Mouse (Mus musculus) frontal cortex, postnatal 36 days (tissue): ENCODE data around the gene Pitpnm1.
A peak's percentile ranks its signal among the peaks of the same experiment; 100 is the strongest.

Experiments
- DNase-seq, 2 experiments: peaks; one replicate each; pipeline ENCODE4 v3.0.0; 2022; ENCODE audit warnings: low spot score in 2 of 2

Pitpnm1 gene

DNA sequence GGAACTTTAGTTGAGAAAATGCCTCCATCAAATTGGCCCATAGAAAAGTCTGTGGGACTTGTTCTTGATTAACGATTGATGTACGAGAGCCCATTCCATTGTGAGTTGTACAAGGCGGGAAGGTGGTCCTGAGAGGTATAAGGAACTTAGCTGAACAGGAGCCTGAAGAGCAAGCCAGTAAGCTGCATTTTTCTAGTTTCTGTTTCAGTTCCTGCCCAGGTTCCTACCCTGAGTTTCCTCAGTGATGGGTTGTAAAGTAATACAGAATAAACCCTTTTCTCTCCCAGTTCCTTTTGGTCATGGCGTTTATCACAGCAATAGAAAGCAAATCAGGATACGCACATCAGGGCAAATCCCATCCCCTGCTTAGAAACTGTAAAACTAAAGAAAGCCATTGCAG lies 38.1 kb downstream of the Pitpnm1 start:
- DNase-seq, result no peak

DNA sequence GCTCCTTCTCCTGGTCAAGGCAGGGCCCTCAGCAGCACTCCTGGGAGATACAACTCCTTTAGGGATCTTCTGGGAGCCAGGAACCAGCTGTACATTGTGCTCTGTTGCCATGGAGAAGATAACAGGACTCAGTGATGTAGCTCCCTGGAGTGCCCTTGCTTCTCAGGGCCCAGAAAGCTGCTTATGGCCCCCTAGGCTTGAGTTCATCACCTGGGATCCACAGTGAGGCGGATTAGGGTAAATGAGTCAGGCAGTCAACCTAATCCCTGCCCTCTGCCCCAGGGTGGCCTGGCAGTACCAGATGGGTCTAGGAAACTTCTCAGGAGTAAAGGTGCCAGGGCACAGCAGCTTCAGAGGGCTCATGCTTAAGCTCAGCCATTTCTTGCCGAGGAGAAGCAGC lies 39.6 kb downstream of the Pitpnm1 start, which contains the start of gene Gpr152:
TSS of gene Gpr152 (plus strand) at position 342 of the 400 bp plus-strand sequence.
- no peak for DNase-seq

DNA sequence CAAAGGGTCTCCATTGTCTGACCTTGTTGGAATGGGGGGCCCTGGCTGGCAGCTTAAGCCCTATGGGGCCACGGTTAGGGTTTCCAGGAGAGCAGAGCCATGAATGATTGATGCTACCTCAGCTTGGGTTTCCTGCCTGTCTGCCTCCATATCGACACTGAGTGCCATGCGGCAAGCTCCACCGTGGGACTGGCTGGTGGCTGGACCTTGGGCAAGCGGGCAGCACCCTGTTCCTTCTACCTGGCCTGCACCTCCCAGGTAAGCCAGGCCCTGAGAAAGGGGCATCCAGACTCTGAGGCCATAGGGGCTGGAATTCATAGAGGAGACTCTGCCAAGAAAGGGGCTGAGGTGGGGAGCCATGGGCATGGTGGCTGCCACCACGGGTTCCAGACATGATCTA lies 40.3 kb downstream of the Pitpnm1 start:
- DNase-seq, result no peak

DNA sequence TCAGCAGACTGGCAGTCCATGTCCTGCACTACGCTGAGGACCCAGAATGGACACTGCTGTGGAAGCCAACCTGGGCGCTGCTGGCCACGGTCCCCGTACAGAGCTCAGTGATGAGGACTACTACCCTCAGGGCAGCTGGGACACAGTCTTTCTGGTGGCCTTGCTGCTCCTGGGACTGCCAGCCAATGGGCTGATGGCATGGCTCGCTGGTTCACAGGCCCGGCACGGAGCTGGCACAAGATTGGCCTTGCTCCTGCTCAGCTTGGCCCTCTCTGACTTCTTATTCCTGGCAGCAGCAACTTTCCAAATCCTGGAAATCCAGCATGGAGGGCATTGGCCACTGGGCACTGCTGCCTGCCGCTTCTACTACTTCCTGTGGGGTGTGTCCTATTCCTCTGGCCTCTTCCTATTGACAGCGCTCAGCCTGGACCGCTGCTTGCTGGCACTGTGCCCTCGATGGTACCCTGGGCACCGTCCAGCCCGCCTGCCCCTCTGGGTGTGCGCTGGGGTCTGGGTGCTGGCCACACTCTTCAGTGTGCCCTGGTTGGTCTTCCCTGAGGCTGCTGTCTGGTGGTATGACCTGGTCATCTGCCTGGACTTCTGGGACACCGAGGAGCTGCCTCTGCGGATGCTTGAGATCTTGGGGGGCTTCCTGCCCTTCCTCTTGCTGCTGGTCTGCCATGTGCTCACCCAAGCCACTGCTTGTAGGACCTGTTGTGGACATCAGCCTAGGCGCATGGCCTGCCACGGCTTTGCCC lies 42.8 kb downstream of the Pitpnm1 start:
- no peak for DNase-seq

DNA sequence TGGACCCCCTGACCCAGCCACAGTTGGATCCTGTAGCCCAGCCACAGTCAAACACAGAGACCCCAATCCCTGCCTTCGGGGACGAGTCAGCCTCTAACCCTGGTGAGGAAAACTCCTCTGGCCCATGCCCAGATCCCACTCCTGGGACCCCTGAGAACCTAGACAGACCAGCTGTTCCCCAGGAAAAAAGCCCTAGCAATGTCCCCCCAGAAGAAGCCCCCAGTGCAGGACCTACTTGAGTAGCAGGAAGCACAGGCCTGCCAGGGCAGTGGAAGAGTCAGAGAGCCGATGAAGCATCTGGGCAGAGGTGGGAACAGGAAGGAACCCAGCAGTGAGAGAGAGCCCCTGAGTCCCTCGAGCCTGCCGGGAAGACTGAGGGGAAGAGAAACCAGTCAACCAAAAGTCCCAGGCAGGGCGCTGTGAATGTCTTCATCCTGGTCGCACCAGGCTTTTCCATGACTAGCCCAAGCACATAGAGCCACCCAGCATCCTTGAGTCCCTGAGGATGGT lies 44.0 kb downstream of the Pitpnm1 start, which contains the start of gene Cabp4:
TSS of gene Cabp4 (minus strand) at position 275 of the 510 bp plus-strand sequence.
- no peak for DNase-seq

DNA sequence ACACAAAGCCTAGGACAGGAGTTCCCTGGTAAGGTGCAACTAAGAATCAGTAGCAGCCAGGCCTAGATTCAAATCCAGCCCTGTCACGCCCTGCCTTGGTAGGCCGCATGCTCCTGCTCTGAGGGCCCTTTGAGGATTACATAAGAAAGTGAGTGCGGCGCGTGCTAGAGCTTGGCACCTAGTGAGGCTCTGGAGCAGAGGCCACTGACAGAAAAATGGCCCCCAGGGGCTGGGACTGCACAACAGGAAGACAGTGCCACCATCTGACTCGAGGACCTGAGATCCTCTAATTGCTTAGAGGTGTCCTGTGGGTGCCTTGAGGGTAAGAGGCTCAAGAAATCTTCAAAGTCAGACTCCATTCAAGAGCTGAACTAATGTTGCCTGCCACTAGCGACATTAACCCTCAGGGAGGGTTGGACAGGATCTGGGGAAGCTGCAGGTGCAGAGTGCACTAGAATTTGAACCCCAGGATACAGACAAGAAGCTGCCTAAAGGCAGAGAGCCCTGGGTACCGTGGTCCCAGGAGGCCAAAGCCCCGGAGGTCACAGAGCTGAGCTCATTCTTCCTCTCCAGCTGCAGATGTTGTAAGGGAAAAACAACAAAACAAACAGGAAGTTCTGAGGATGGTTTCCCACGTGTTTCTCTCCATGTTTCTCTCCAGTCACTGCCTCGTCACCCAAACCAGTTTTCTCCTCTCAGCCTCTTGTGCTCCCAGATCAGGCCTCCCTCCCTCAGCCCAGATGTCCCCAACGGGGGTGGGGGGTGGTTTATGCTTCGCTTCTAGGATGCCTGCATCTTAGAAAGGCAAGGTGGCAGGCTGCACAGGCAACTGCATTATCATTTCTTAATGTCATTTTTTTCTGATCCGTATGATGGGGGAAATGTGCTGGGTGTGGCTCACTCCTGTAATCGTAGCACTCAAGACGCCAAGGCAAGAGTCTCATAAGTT lies 45.0 kb downstream of the Pitpnm1 start:
- DNase-seq, result no peak

DNA sequence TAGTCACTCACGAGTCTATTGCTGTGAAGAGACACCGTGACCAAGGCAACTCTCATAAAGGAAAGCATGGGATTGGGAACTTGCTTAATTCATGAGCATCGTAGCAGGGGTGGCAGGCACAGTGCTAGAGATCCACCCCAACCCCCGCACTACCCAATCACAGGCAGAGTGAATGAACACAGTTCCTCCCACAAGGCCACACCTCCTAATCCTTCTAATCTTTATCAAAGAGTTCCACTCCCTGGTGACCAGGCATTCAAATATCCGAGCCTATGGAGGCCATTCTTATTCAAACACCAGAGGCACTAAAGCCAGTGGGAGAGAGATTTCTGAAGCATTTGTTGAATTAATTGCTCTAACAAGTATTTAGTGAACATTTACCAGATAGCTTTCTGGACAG lies 46.1 kb downstream of the Pitpnm1 start:
- DNase-seq, result no peak

DNA sequence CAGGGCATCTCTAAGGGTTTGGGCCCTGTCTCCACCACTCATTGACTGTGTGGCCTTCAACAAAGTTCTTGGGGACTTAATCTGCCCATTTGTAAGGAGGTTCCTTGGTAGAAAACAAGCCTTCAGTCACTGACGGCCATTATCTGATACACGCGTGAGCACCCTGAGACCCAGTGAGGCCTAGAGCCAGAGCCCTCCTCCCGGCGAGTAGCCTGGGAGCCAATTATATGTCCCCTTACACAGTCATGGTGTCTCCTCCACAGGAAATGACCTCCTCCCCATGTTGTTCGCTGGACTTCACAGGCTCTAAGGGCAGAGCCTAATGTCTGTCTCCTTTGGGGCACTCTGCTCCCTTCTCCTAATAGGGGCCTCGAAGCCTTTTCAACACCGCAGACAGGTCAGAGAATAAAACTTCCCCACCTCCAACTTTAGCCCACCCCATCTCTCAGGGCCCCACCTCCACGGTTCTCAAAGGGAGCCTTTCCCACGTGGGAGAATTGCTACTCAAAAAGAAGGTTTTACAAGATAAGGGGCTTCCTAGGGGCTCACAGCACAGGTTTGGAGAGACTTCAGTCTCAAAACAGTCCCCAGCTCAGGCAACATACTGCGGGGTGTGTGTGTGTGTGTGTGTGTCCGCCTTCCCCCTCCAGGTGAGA lies 46.7 kb downstream of the Pitpnm1 start:
- no peak for DNase-seq

DNA sequence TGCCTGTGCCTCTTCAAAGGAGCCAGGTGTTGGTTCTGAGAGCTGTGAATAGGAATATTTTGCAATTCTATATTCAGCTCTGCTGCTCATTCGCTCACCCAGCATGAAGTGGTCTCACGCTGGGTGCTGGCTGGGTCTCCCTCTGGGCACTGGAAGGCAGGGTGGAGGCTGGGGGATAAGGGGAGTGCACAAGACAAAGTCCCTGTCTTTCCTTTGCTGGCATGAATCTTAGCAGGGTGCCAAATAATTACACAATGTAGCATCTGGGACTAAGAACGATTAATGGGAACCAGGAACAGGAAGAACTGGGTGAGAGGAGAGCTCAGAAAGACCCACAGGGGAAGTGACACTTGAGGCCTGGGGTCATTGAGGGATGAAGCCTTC lies 47.2 kb downstream of the Pitpnm1 start:
- no peak for DNase-seq

DNA sequence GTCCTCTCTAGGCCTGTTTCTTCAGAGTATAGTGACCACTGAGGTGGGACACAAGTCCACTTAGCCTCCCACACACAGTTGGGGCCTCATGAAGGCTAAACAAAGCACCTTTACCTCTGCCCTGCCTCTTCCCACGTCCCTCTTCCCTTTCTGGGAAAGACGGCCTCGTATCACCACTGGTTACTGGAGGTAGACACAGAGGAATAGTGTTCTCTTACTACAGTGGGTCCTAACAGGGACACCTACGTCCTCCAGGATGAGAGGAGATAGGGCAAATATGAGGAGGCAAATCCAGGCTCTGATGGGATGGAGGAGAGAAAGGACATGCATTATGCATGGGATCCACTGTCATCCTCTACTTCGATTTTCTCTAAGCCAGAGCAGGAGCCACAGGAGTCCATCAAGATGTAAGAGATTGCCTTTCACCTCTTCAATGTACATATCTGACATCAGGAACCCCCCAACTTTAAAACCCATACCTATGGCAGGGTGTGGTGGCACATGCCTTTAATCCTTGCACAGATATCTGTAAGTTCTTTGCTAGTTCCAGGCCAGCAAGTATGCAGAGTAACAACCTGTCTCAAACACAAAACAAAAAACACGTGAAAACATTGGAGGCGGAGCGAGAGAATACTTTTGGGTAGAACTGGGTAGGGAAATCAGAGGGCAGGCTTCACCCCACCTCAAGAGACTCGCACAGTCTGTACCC lies 48.1 kb downstream of the Pitpnm1 start:
- no peak for DNase-seq

DNA sequence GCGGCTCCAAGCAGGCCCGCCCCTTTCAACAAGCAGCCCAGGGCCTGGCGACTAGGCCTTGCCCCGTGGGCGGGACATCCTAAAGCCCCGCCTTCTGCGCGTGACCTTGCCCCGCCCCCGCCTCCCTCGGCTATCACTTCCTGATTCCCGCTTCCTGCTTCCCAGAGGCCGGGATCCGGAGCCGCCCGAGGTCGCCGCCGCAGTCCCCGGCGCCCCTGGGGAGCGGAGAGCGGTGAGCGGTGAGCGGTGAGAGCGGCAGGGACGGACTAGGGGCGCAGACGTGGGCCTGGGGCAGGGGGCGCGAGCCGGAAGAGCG lies 48.7 kb downstream of the Pitpnm1 start, which contains the start of gene Coro1b:
TSS of gene Coro1b (plus strand) at position 129 of the 316 bp plus-strand sequence.
- peak; percentile 91 to 95 for DNase-seq

DNA sequence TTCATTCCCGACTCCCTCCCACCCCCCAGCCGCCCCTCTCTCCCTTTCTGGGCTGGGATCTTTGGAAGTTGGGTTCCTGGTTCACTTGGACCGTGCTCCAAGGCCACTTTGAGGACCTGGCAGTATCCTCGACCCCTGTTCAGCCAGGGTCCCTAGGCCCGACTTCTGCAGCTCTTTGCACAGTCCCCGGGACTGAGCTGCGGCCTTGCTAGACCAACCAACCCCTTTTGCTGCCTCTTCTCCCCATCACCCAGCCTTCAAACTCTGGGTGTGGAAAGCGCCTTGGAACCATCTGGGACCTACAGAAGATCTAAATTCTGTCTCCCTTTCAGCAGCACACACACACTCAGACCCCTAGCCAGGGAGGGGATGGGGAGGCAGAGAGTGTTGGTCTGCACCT lies 49.0 kb downstream of the Pitpnm1 start:
- no peak for DNase-seq

DNA sequence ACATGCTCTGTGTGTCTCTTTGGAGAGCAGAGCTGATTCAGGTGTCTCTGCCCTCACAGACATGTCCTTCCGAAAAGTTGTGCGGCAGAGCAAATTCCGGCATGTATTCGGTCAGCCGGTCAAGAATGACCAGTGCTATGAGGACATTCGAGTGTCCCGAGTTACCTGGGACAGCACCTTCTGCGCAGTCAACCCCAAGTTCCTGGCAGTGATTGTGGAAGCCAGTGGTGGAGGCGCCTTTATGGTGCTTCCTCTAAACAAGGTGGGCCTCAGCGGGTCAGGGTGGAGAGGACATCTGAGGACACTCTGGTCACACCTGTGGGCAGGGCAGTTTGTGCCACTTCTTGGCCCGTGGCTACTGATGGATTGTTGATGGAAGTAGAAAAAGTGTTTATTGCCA lies 49.5 kb downstream of the Pitpnm1 start:
- no peak for DNase-seq

DNA sequence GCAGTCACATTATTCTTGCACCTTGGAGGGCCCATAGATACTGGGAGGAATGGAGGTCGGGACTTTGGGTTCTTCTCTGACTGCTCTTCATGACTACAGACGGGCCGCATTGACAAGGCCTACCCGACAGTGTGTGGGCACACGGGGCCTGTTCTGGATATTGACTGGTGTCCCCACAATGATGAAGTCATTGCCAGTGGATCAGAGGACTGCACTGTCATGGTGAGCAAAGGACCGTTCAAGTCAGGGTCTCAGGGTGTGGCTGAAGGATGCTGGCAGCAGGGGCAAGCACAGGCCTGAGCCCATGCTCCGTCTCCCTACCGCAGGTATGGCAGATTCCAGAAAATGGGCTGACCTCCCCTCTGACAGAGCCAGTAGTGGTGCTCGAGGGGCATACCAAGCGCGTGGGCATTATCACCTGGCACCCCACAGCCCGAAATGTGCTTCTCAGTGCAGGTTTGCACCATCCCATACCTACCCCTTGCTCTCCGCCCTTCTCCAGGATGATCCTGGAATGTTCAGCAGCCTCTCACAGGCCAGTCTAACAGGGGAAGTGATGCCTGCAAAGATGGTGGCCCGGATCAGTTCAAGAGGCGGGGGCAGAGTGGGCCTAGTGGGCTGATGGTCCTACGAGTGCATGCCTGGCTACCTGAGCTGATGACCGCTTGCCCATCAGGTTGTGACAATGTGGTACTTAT lies 50.1 kb downstream of the Pitpnm1 start:
- no peak for DNase-seq

DNA sequence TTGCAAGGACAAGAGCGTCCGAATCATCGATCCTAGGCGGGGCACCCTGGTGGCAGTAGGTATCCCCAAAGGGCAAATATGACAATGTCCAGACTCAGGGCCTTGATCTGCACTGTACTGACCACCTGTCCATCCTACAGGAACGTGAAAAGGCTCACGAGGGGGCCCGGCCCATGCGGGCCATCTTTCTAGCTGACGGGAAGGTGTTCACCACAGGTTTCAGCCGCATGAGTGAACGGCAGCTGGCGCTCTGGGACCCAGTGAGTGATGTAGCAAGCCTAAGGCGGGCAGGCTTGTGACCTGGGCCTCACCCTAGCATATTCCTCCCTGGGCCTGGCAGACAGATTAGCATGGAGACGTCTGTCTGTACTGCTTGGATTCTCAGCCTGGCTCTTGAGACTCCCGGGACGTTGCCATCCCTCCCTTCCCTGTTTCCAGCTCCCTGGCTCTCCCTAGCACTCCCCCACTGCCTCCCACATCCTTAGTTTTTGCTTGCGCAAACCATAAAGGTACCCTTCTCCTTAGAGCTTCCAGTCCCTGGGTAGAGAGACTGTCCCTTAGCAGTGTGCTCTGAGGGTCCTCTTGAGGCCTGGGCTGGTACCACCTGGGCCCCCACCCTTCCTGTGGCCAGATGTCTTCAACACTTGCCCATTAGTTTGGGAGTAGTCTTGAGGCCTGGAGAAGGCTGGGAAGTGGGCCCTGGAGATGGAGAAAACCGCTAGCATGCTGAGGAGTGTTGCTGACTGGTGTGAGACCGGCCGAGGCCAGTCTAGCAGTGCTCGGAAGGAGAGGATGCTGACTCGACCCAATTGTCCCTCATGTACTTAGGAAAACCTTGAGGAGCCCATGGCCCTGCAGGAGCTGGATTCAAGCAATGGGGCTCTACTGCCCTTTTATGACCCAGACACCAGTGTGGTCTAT lies 51.0 kb downstream of the Pitpnm1 start:
- DNase-seq, result no peak

DNA sequence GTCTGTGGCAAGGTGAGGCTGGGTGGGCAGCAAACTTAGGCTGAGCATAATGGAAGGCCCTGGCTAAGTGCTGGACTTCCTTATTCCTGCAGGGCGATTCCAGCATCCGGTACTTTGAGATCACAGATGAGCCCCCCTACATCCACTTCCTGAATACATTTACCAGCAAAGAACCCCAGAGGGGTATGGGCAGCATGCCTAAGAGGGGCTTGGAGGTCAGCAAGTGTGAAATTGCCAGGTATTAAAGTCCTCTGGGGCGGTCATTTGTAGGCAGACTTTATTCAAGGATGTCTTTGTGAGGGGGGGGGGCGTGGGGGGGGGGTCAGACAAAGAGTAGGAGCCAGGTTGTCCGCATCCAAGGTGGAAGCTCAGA lies 51.7 kb downstream of the Pitpnm1 start:
- no peak for DNase-seq

DNA sequence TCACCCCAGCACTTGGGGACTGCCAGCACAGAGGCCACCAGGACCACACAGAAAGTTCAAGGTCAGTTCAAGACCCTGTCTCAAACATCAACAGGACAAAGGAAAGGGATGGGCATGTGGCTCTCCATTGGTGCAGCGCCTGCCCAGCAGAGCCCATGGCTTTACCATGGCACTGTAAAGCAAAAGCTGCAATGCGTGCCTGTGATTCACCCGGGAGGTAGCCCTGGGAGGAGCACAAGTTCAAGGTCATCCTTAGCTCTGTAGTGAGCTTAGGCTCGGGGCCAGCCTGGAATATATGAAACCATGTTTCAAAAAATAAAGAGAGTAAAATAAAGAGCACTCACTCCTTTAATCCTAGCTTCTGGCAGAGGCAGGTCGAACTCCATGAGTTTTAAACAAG lies 52.1 kb downstream of the Pitpnm1 start:
- DNase-seq, result no peak

DNA sequence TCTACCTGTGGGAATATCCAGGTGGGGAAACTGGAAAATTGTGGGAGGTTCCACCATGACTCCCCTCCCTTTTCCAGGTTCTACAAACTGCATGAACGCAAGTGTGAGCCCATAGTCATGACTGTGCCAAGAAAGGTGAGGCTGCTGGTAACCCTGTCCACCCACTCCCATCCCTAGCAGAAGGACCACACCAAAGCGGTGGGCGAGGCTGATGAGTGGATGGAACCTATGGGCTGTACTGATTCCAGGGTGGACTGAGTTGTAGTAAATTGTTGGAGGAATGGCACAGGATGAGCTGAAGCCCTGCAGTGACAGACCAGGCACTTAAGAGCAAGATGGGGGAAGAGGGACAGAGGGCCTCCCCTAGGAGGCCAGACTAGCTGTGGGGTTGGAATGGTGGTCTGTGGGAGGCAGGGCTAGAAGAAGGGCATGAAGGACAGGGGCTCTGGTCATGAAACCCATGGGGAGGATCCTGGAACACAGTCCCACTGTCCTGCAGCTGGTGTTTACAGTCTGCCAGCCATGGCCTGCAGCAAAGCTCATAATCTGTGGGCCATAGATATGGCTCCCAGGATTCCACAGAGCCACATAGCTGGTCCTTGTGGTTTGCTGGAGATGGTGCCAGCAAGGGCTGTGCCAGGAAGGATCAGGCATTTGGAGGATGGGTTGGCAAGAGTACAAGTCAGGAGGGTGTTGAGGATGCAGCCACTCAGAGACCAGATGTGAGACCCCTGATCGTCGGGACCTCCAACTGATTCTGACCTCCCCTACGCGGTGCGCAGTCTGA lies 52.8 kb downstream of the Pitpnm1 start:
- no peak for DNase-seq

DNA sequence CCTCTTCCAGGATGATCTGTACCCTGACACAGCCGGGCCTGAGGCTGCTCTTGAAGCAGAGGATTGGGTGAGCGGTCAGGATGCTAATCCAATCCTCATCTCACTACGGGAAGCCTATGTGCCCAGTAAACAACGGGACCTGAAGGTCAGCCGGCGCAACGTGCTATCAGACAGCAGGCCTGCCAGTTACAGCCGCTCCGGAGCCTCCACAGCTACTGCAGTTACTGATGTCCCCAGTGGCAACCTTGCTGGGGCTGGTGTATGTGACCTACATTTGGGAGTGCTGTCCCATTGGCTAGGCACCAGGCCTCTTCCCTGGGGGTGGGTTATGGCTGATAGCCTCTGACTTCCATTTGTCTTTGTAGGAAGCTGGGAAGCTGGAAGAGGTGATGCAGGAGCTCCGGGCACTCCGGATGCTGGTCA lies 53.4 kb downstream of the Pitpnm1 start, which contains the start of gene Ptprcap:
TSS of gene Ptprcap (plus strand) at position 373 of the 423 bp plus-strand sequence.
- no peak for DNase-seq
